Mouse (Mus musculus) adrenal gland, adult (tissue): Measurements from ENCODE around the gene Lim2.
"Not testable (repeated sequence)": the region's sequence is repeated elsewhere in the genome, so short reads cannot be mapped to it uniquely, and the experiment has no call there.

ENCODE experiments used
- DNase-seq, 2 experiments: peaks; one replicate each; pipeline ENCODE4 v3.0.0; 2022 to 2023; ENCODE audit warnings: low spot score in 1 of 2; ENCODE audit not compliant: inconsistent age in 2 of 2

Gene Lim2

DNA sequence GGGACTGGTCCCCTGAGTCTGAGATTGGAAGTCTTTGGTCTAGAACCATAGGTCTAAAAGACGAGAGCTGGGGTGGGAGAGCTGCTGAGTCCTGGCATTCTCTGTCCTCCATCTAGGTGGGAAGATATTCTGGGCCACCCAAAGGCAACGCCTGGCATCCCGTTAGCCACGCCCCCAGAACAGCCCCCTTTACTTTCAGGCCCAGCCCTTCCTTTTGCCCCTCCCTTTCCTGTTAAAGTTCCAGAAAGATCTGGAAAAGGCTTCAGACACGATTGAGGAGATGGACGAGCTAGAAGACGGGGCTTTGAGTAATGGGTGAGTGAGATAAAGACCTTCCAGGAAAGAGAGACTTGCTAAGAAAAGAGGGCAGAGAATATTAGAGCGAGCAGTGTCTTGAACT is at the start of gene Lim2:
Gene Lim2 (plus strand): TSS at position 265 of the 400 bp plus-strand sequence.
- DNase-seq, result no peak

DNA sequence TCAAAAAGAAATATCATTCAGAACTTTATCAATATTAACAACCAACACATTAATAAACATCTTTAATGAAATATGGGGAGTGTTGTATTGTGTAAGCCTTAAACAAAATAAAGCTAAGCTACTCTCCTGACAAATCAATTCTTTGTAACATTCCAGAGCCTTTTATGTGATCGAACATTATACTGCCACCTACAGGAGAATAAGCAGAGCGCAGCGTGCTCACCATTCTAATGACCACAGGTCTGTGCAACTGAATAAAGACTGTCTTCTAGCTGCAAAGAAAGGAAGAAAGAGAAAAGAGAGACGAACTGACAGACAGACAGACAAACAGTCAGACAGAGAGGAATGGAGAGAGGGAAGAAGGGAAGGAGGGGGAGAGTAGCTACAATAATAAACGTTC is 49.2 kb upstream of the Lim2 start:
- peak in 1 of 2 experiments; percentile 57 for DNase-seq

DNA sequence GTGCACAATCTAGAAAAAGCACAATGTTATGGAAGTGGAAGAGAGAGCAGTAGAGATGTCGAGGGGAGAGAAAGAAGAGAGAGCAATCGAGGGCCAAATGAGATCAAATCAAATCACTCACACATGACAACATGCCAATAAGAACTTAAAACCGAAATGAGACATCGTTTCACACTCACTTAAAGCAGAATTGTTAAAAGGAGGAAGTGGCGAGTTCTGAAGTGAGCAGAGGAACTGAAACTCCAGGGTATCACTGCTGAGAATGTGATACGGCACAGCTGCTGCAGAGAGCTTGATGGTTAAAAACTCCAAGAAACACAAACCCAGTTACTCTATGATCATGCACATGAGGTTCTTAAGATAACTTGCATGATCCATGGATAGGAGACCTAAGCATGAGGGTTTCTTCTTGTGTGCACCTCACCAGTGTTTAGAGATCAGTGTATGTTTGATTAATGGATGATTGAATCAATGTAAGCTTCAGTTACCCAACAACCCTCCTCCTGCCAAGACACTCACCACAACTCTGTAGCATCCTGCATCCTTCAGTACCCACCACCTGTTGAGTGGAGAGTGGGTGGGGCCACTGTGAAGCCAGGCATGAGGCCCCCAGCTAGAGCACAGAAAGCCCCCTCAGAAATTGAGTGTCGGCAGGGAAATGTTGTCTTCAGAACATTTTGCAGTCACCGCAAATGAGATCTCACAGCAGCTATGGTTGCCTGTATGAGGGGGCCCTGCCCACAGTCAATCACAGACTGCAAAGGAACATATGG is 34.9 kb upstream of the Lim2 start:
- no peak for DNase-seq

GRCm38 (mm10) chr7:43399501-43399900 is 28.0 kb upstream of the Lim2 start:
- DNase-seq, result no peak

- DNase-seq, result no peak
These were observed 24.8 kb upstream of the Lim2 start for GRCm38 (mm10) chr7:43402718-43403117.

DNA sequence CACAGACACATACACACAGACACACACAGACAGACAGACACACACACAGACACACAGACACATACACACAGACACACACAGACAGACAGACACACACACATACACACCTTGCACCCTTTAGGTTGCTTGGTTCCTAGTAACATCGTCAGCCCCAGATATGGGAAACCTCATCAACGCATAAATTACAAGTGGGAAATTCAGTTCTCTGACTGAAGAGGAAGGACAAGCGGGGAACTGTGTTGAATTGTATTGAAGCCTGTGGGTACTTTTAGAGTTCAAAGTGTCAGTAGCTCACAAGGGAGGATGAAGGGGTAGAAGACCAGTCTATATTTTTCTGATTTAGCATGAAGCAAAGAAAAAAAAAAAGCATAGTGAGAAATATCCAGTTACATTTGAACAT is 19.9 kb upstream of the Lim2 start:
- no peak for DNase-seq

- DNase-seq, result no peak
These were observed 19.3 kb upstream of the Lim2 start, which contains the start of gene Siglecg for GRCm38 (mm10) chr7:43408131-43408553. Siglecg (plus strand) TSS chr7:43408204.

- DNase-seq, result no peak
These were observed 18.4 kb upstream of the Lim2 start for GRCm38 (mm10) chr7:43409084-43409483.

DNA sequence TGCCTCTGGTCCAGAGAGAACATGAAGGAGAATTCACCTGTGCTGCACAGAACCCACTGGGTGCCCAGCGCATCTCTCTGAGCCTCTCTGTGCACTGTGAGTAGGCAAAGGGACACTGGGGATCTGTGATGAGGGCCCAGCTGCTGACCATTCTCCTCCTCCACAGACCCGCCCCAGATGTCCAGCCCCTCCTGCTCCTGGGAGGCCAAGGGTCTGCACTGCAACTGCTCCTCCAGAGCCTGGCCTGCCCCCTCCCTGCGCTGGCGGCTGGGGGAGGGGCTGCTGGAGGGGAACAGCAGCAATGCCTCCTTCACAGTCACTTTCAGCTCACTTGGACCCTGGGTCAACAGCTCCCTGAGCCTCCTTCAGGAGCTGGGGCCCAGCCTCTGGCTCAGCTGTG is 15.7 kb upstream of the Lim2 start:
- DNase-seq, result not testable (repeated sequence)

GRCm38 (mm10) chr7:43417298-43417697 is 10.2 kb upstream of the Lim2 start:
- no peak for DNase-seq

GRCm38 (mm10) chr7:43422995-43423617 is 4.4 kb upstream of the Lim2 start:
- DNase-seq, result peak; percentile 80 to 94

GRCm38 (mm10) chr7:43423991-43424625 is 3.4 kb upstream of the Lim2 start:
- DNase-seq, result peak in 1 of 2 experiments; percentile 34

DNA sequence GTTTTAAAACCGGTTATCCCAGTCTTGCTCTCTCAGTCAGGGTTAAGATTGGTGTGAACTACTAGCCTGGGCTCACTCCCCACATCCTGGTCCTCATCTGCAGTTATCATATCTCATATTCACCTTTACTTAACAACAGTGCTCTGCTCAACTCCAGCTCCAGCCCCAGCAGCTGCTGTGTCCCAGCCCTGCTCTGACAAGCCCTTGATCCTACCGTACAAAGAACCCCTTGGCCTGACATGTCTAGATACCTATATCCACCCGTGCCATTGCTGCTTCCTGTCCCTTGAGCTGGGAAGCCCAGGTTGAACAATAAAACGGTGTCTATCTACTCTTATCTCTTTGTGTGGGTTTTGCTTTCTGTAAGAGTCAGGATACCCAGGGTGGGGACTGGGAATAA is 2.0 kb downstream of the Lim2 start:
- DNase-seq, result peak in 1 of 2 experiments; percentile 64

- DNase-seq, result peak in 1 of 2 experiments; percentile 16
These were observed 5.4 kb downstream of the Lim2 start for GRCm38 (mm10) chr7:43432891-43433290.

DNA sequence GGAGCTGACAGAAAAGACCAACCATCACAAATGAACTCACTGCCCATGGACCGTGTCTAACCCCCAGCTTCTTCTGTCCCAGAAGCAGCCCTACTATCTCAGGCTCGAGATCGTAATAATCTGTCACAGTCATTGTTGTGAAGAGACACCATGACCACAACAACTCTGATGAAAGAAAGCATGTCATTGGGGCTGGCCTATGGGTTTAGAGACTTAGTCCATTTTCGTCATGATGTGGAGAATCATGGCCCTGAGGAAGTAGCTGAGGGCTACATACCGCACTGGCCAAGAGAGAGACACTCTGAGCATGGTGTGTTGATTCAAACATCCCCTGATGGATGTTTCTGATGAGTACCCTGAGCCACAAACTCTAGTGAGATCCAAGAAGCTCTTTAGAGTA is 7.2 kb downstream of the Lim2 start:
- no peak for DNase-seq

DNA sequence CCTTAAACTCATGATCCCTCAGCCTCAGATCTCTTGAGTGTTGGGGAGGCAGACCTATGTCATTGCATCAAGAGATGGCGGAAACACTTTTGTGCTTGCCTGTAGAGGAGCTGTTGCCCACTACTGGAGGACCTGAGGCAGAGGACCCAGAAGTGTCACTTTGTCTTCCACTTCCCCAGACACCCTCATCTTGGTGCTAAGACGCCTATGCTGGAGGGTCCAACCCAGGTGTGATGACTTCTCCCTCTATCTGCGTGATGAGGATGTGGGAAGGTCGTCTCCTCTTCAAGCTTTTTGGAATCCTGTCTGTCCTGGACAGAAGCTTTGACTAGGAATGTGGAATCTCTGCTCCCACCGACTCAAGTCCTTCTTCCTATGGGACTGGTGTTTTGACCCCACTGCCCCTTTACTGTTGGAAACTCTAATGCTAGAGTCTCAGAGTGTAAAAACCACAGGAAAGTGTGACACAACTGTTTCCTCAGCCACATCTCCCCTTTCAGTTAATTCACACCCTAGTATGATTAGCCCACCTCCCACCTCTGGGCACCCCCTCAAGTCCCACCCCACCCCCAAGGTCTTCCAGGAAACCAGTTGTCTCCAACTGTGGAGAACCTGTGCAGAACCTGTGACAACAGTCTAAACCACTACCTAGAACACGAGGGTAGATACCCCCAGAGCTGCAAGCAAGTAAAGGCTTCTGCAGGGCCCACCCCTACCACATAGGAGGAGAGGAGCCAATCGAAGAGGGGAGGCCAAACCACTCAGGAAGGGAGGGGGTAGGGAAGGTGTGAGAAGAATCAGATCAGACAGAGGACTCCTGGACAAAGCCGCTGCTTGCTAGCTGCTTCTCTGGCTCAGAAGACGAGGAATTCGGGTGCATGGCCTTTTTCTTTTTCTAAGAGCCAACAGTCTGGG is 9.1 kb downstream of the Lim2 start, which contains the start of gene Nkg7:
Gene Nkg7 (plus strand): TSS at position 733 of the 915 bp plus-strand sequence.
- DNase-seq, result no peak

DNA sequence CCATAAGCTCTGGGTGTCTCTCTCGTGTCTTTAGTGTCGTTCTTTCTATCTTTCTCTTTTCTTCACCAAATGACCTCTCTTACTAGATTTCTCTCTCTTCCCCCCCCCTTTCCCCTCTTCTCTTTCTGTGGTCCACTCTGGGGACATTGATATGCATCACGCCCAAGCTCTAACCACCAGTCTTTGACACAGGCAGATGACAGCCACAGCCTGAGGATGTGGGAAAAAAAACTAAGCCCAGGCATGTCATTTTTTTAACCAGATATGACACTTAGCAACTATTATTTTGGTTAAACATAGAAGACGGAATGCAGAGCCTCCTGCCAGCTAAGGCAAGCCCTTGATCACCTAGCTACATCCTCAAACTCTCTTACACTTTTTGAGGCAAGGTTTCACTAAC is 11.1 kb downstream of the Lim2 start:
- no peak for DNase-seq

DNA sequence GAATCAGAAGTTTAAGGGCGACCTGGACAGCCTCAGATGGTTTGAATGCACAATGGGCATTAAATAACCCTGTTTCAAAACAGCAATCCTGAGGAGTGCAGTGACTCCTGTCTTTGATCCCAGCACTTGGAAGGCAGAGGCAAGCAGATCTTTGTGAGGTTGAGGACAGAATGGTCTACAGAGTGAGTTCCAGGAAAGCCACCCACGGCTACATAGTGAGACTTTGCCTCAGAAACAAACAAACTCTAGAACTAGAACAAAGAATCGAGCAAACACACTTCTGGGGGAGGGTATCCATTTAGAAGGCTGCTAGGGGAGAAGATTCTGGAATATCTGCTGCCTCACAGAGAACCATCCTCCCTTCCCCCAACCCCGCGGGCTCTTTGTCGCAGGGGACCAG is 13.0 kb downstream of the Lim2 start, which contains the start of gene Cldnd2:
Gene Cldnd2 (plus strand): TSS at position 301 of the 400 bp plus-strand sequence.
- no peak for DNase-seq

DNA sequence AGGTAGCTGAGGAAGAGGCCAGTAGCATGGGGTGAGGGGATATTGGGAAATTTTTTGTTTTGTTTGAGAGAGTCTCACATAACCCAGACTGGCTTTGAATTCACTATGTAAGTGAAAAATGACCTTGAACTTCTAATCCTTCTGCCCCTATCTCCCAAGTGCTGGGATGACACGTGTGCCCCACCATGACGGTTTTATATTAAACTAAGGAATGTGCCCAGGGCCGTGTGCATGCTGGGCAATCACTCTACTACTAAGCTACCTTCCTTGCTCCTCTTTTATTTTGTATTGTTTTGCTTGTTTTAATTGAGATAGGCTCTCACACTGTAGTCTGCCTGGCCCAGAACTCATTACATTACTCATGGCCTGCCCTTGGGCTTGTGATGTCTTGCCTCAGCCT is 13.6 kb downstream of the Lim2 start:
- DNase-seq, result no peak

- no peak for DNase-seq
These were observed 15.2 kb downstream of the Lim2 start for GRCm38 (mm10) chr7:43442684-43443083.
